Mouse (Mus musculus) kidney, adult 8-10 months (tissue): ENCODE measurements at regions not wholly inside any gene's neighbourhood (a gene's known extent, or its start where the extent isn't known, plus 50 kb on each side); places are given as distances from the start of the nearest gene placed in this dataset.

Experiments used
- DNase-seq, 2 experiments: peaks; one replicate each; pipeline ENCODE4 v3.0.0; 2022

- DNase-seq: no peak
These were observed 658.6 kb downstream of the Ofcc1 start for GRCm38 (mm10) chr13:39702621-39703020.

GRCm38 (mm10) chr13:39691291-39692024 is 669.8 kb downstream of the Ofcc1 start:
- DNase-seq: no peak

- no peak for DNase-seq
These were observed 696.7 kb downstream of the Ofcc1 start for GRCm38 (mm10) chr13:39664548-39664947.

GRCm38 (mm10) chr13:39649457-39649856 is 688.8 kb upstream of the Slc35b3 start:
- DNase-seq: no peak

- peak; percentile 2 to 57 for DNase-seq
These were observed 686.7 kb upstream of the Slc35b3 start for GRCm38 (mm10) chr13:39647367-39647766.

- no peak for DNase-seq
These were observed 670.9 kb upstream of the Slc35b3 start for GRCm38 (mm10) chr13:39631506-39632132.
